Mouse (Mus musculus): ENCODE results near the gene Msrb3. TPM values are rescaled to one million over a fixed set of nuclear protein-coding genes. Genes with fewer than 3 reads are reported as not detected.

Msrb3 gene
- polyA plus RNA-seq, 1 experiment from 2014 or later = 41.0 TPM

DNA sequence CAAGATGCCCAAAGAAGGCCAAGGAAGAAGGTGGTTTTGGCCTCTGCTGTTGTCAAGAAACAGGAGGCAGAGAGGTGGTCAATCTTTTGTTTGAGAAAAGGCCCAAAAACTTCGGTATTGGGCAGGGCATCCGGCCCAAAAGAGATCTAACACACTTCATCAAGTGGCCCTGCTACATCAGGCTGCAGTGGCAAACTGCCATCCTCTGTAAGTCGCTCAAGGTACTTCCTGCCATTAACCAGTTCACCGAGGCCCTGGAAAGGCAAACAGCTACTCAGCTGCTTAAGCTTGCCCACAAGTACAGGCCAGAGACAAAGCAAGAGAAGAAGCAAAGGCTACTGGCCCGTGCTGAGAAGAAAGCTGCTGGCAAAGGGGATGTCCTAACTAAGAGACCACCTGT, 29.3 kb upstream of the Msrb3 start:
- no peak for ATAC-seq (ENCODE audit: insufficient number of reproducible peaks, insufficient read depth, low FRiP score, low read depth)
- no peaks in the 10 kb centered on the region for H3K27me3 ChIP-seq (ENCODE audit: control insufficient read depth, insufficient read depth, low read length)
- H3K36me3 ChIP-seq (ENCODE audit: control insufficient read depth, insufficient read depth, low read length) = peaks cover 65% of the 10 kb centered on the region
- no peaks in the 10 kb centered on the region for H3K9me3 ChIP-seq (ENCODE audit: control insufficient read depth, low read length)
- H3K4me2 ChIP-seq (ENCODE audit: low read length) = no peak overlapping the region
- no peak overlapping the region for H3K9ac ChIP-seq (ENCODE audit: low read length)
- 81% methylated on average over 5 of the region's 5 CpGs for WGBS
- H3K4me1 ChIP-seq (ENCODE audit: control insufficient read depth in 2 of 2, insufficient read depth in 2 of 2, low read length in 2 of 2) = no peaks in the 10 kb centered on the region
- no peak overlapping the region for H3K27ac ChIP-seq (replicated peaks in 1 of 2; ENCODE audit: control insufficient read depth in 1 of 2, insufficient read depth in 1 of 2, low read depth in 2 of 2, low read length in 2 of 2)
- H3K4me3 ChIP-seq (ENCODE audit: control insufficient read depth in 1 of 2, insufficient read depth in 1 of 2, low read depth in 1 of 2, low read length in 2 of 2) = no peak overlapping the region

DNA sequence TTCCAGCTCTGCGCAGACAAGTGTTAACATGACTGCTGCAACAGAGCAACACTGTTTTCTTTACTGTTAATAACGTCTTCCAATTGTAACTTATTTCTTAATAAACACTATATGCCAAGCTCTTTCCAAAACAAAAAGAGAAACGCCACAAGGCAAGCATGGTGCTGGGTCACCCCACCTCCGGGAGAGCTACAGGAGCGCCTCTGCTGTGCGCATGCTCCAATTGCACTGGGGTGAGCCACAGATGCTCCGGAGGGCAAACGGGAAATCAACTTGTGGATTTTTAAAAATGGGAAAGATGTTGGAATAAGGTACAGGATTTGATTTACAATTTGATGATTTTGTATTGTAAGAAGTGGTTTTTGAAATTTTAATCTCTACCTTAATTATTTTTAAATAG, 27.3 kb upstream of the Msrb3 start:
- Histone ChIP-seq H3K4me3 (ENCODE audit: control insufficient read depth in 1 of 2, insufficient read depth in 1 of 2, low read depth in 1 of 2, low read length in 2 of 2) (no peak overlapping the region), H3K4me1 (ENCODE audit: control insufficient read depth in 2 of 2, insufficient read depth in 2 of 2, low read length in 2 of 2) (no peaks in the 10 kb centered on the region), H3K27me3 (ENCODE audit: control insufficient read depth, insufficient read depth, low read length) (no peaks in the 10 kb centered on the region), H3K4me2 (ENCODE audit: low read length) (no peak overlapping the region), H3K27ac (replicated peaks in 1 of 2; ENCODE audit: control insufficient read depth in 1 of 2, insufficient read depth in 1 of 2, low read depth in 2 of 2, low read length in 2 of 2) (no peak overlapping the region), H3K9ac (ENCODE audit: low read length) (no peak overlapping the region), H3K9me3 (ENCODE audit: control insufficient read depth, low read length) (no peaks in the 10 kb centered on the region), H3K36me3 (ENCODE audit: control insufficient read depth, insufficient read depth, low read length) (peaks cover 65% of the 10 kb centered on the region)
- no peak for ATAC-seq (ENCODE audit: insufficient number of reproducible peaks, insufficient read depth, low FRiP score, low read depth)
- WGBS = 91% methylated on average over 8 of the region's 8 CpGs

DNA sequence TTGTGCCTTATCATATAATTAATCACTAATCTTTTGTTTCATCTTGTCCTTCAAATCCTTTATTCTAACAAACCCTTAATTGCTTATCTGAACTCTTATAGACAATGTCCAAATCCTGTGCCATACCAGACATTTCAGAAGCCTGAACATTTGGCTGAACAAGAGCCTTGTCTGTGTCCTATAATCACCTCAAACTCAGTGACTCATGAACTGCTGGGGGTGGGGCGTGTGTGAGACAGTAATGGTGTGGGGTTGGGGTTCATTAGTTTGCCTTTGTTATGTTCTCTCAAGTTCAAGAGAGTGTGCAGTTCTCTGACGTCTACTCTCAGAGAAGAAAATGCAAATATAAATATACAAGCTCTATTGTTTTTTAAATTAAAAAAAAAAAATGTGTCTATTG, 22.6 kb upstream of the Msrb3 start:
- Histone ChIP-seq H3K9ac (ENCODE audit: low read length) (no peak overlapping the region), H3K4me1 (ENCODE audit: control insufficient read depth in 2 of 2, insufficient read depth in 2 of 2, low read length in 2 of 2) (no peaks in the 10 kb centered on the region), H3K4me3 (ENCODE audit: control insufficient read depth in 1 of 2, insufficient read depth in 1 of 2, low read depth in 1 of 2, low read length in 2 of 2) (no peak overlapping the region), H3K9me3 (ENCODE audit: control insufficient read depth, low read length) (no peaks in the 10 kb centered on the region), H3K27me3 (ENCODE audit: control insufficient read depth, insufficient read depth, low read length) (no peaks in the 10 kb centered on the region), H3K27ac (replicated peaks in 1 of 2; ENCODE audit: control insufficient read depth in 1 of 2, insufficient read depth in 1 of 2, low read depth in 2 of 2, low read length in 2 of 2) (no peak overlapping the region), H3K36me3 (ENCODE audit: control insufficient read depth, insufficient read depth, low read length) (peaks cover 33% of the 10 kb centered on the region), H3K4me2 (ENCODE audit: low read length) (no peak overlapping the region)
- no peak for ATAC-seq (ENCODE audit: insufficient number of reproducible peaks, insufficient read depth, low FRiP score, low read depth)
- 64% methylated on average over 2 of the region's 2 CpGs for WGBS

DNA sequence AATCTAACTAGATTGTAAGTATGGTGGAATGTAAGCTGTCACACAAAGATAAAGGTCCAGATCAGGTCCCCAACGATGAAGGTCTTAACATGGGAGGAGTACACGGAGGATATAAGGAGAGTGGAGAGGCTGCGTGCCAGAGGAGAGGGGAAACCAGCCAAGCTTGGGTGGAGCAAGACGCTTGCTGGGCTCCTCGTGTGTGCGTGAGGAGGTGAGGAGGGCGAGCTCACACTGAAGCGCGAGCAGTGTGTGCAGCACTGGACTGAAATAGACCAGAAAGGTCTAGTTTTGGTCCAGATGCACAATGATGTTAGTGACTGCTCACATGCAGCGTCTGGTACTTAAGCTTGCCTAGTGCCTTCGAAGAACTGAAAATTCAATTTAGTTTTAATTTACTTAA, 21.7 kb upstream of the Msrb3 start:
- ATAC-seq (ENCODE audit: insufficient number of reproducible peaks, insufficient read depth, low FRiP score, low read depth) = no peak
- Histone ChIP-seq H3K4me2 (ENCODE audit: low read length) (no peak overlapping the region), H3K4me1 (ENCODE audit: control insufficient read depth in 2 of 2, insufficient read depth in 2 of 2, low read length in 2 of 2) (peaks cover 0 to 6% of the 10 kb centered on the region in 2 experiments; a peak in 1 of 4 replicates), H3K27ac (replicated peaks in 1 of 2; ENCODE audit: control insufficient read depth in 1 of 2, insufficient read depth in 1 of 2, low read depth in 2 of 2, low read length in 2 of 2) (no peak overlapping the region), H3K9me3 (ENCODE audit: control insufficient read depth, low read length) (no peaks in the 10 kb centered on the region), H3K27me3 (ENCODE audit: control insufficient read depth, insufficient read depth, low read length) (no peaks in the 10 kb centered on the region), H3K36me3 (ENCODE audit: control insufficient read depth, insufficient read depth, low read length) (peaks cover 27% of the 10 kb centered on the region), H3K9ac (ENCODE audit: low read length) (no peak overlapping the region), H3K4me3 (ENCODE audit: control insufficient read depth in 1 of 2, insufficient read depth in 1 of 2, low read depth in 1 of 2, low read length in 2 of 2) (no peak overlapping the region)
- 70% methylated on average over 11 of the region's 11 CpGs for WGBS

DNA sequence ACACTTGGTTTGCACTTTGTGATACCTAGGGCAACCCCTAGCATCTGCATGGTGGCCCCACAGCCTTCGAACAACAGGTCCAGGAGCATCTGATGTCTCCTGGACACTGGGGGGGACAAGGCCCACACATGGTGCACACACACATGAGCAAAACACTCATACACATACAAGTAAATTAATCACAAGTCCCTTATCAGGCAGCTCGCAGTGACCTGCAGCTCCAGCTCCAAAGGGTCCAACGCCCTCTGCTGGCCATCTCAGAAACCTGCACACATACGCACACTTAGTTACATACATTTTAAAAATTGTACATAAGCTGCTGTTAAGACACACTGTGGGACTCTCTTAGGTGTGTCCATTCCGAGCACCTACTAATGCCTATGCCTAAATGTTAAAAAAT, 17.3 kb upstream of the Msrb3 start:
- H3K9me3 ChIP-seq (ENCODE audit: control insufficient read depth, low read length) = no peaks in the 10 kb centered on the region
- H3K9ac ChIP-seq (ENCODE audit: low read length) = no peak overlapping the region
- H3K36me3 ChIP-seq (ENCODE audit: control insufficient read depth, insufficient read depth, low read length) = no peaks in the 10 kb centered on the region; the same call in 1 of the 2 replicates
- no peak overlapping the region for H3K4me3 ChIP-seq (ENCODE audit: control insufficient read depth in 1 of 2, insufficient read depth in 1 of 2, low read depth in 1 of 2, low read length in 2 of 2)
- no peak for ATAC-seq (ENCODE audit: insufficient number of reproducible peaks, insufficient read depth, low FRiP score, low read depth)
- 84% methylated on average over 5 of the region's 5 CpGs for WGBS
- peaks cover 10 to 23% of the 10 kb centered on the region in 2 experiments for H3K4me1 ChIP-seq (ENCODE audit: control insufficient read depth in 2 of 2, insufficient read depth in 2 of 2, low read length in 2 of 2)
- no peaks in the 10 kb centered on the region for H3K27me3 ChIP-seq (ENCODE audit: control insufficient read depth, insufficient read depth, low read length)
- no peak overlapping the region for H3K27ac ChIP-seq (replicated peaks in 1 of 2; ENCODE audit: control insufficient read depth in 1 of 2, insufficient read depth in 1 of 2, low read depth in 2 of 2, low read length in 2 of 2)
- H3K4me2 ChIP-seq (ENCODE audit: low read length) = no peak overlapping the region

DNA sequence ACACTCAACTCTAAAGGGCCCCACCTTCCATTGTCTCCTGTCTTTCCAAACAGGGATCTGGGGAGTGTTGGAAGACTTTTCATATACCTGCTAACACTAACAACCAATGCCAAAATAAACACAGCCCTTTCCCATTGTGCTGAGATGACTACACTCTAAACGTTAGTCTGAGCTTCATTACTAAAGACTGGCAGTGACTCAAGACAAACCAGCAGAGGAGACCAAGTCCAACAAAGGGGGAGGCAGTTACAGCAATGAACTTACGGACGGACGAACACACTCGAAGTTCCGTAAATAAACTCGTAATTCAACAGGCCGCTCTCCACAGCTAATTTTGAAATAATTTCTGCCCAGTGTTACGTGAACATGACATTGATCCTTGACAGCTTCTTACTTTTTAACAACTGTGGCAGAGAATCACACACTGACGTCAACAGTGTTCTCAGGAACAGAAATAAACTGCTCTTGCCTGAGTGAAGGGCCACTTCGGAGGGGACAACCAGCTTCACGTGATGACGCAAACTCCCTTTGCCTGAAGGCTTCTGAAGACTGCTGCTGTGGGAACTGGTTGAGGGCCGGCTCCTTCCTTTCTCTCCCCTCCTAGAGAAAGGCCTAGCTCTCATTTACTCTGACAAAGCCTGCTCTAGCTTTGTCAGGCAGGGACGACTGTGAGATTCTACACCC, 16.2 kb upstream of the Msrb3 start:
- H3K27ac ChIP-seq (replicated peaks in 1 of 2; ENCODE audit: control insufficient read depth in 1 of 2, insufficient read depth in 1 of 2, low read depth in 2 of 2, low read length in 2 of 2) = peak overlapping the region; percentile 85 to 93
- peaks cover 10 to 23% of the 10 kb centered on the region in 2 experiments for H3K4me1 ChIP-seq (ENCODE audit: control insufficient read depth in 2 of 2, insufficient read depth in 2 of 2, low read length in 2 of 2)
- H3K4me2 ChIP-seq (ENCODE audit: low read length) = peak overlapping the region; percentile 46
- no peaks in the 10 kb centered on the region; the same call in 1 of the 2 replicates for H3K36me3 ChIP-seq (ENCODE audit: control insufficient read depth, insufficient read depth, low read length)
- H3K9ac ChIP-seq (ENCODE audit: low read length) = peak overlapping the region; percentile 50
- no peaks in the 10 kb centered on the region for H3K27me3 ChIP-seq (ENCODE audit: control insufficient read depth, insufficient read depth, low read length)
- 19% methylated on average over 15 of the region's 15 CpGs for WGBS
- ATAC-seq (ENCODE audit: insufficient number of reproducible peaks, insufficient read depth, low FRiP score, low read depth) = peak; percentile 79
- H3K9me3 ChIP-seq (ENCODE audit: control insufficient read depth, low read length) = no peaks in the 10 kb centered on the region
- H3K4me3 ChIP-seq (ENCODE audit: control insufficient read depth in 1 of 2, insufficient read depth in 1 of 2, low read depth in 1 of 2, low read length in 2 of 2) = no peak overlapping the region

DNA sequence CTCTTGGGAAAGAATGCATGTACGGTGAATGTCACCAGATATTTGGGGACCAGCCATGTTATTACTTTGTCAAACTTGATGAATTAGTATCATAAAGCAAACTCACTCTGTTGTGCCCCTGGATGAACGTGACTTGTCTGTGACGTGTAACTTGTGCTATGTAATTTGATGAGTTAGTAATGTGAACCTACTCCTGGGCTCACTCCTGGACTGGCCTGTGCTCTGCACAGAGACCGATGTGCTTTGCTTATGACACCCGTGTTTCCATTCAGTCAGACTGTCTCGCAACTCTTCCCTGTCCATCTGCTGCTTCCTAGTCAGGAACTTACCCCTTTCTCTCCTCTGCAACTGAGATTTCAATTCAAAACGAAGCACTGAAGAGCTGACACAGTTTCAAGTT, 15.4 kb upstream of the Msrb3 start:
- Histone ChIP-seq H3K36me3 (ENCODE audit: control insufficient read depth, insufficient read depth, low read length) (no peaks in the 10 kb centered on the region; the same call in 1 of the 2 replicates), H3K4me1 (ENCODE audit: control insufficient read depth in 2 of 2, insufficient read depth in 2 of 2, low read length in 2 of 2) (peaks cover 10 to 30% of the 10 kb centered on the region in 2 experiments), H3K27ac (replicated peaks in 1 of 2; ENCODE audit: control insufficient read depth in 1 of 2, insufficient read depth in 1 of 2, low read depth in 2 of 2, low read length in 2 of 2) (peak overlapping the region; percentile 85 to 93), H3K4me2 (ENCODE audit: low read length) (no peak overlapping the region; the same call in 1 of the 2 replicates), H3K9ac (ENCODE audit: low read length) (no peak overlapping the region), H3K4me3 (ENCODE audit: control insufficient read depth in 1 of 2, insufficient read depth in 1 of 2, low read depth in 1 of 2, low read length in 2 of 2) (no peak overlapping the region), H3K9me3 (ENCODE audit: control insufficient read depth, low read length) (no peaks in the 10 kb centered on the region), H3K27me3 (ENCODE audit: control insufficient read depth, insufficient read depth, low read length) (no peaks in the 10 kb centered on the region)
- 69% methylated on average over 7 of the region's 7 CpGs for WGBS
- no peak for ATAC-seq (ENCODE audit: insufficient number of reproducible peaks, insufficient read depth, low FRiP score, low read depth)

DNA sequence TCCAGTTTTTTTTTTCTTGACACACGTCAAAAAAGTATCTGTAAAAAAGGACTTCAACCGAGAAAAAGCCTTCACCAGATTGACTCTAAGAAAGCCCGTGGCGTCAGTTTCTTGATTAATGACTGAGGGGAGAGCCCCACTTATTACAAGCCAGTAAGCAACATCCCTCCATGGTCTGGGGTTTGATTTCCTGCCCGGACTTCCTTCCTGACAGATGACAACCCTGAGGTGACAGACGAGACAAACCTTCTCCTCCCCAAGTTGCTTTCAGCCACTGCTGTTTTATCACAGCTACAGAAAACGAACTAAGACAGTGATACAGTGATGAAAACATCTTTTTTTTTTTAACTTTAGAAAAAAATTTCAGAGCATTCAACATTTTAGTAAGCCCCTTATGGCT, 14.9 kb upstream of the Msrb3 start:
- Histone ChIP-seq H3K9ac (ENCODE audit: low read length) (no peak overlapping the region), H3K4me3 (ENCODE audit: control insufficient read depth in 1 of 2, insufficient read depth in 1 of 2, low read depth in 1 of 2, low read length in 2 of 2) (no peak overlapping the region), H3K4me1 (ENCODE audit: control insufficient read depth in 2 of 2, insufficient read depth in 2 of 2, low read length in 2 of 2) (peaks cover 12 to 35% of the 10 kb centered on the region in 2 experiments), H3K9me3 (ENCODE audit: control insufficient read depth, low read length) (no peaks in the 10 kb centered on the region), H3K4me2 (ENCODE audit: low read length) (no peak overlapping the region), H3K27me3 (ENCODE audit: control insufficient read depth, insufficient read depth, low read length) (no peaks in the 10 kb centered on the region), H3K27ac (replicated peaks in 1 of 2; ENCODE audit: control insufficient read depth in 1 of 2, insufficient read depth in 1 of 2, low read depth in 2 of 2, low read length in 2 of 2) (no peak overlapping the region), H3K36me3 (ENCODE audit: control insufficient read depth, insufficient read depth, low read length) (no peaks in the 10 kb centered on the region)
- ATAC-seq (ENCODE audit: insufficient number of reproducible peaks, insufficient read depth, low FRiP score, low read depth) = no peak
- 51% methylated on average over 7 of the region's 7 CpGs for WGBS
